Mouse (Mus musculus) gastrocnemius, postnatal 4 days (tissue): ENCODE results near the gene Psmd13. TPM values are rescaled to one million over a fixed set of nuclear protein-coding genes. Genes with fewer than 3 reads are reported as not detected.

Source experiments
- DNase-seq, 2 experiments: peaks; one replicate each; pipeline ENCODE4 v3.0.0; 2021 to 2022; ENCODE audit warnings: low spot score in 2 of 2, mixed read lengths in 2 of 2
- long read RNA-seq, 2 experiments: library from polyadenylated mRNA; stranded (forward); transcript quantifications; one replicate each; pipeline ENCODE4 v2.0.0; 2021
- total RNA-seq, 2 experiments: library from RNA; stranded (reverse); gene quantifications; 2 replicates each; pipeline ENCODE4 v1.2.3; 2021

The Psmd13 gene
- 100 to 1,000 TPM; 120 to 129 TPM for total RNA-seq
- long read RNA-seq, experiment 1, transcript Psmd13-201 (13 exons, 1,989 nt): major isoform, 130 of 136 reads
- long read RNA-seq, experiment 1, partial matches to known transcripts: 3 of 136 reads
- long read RNA-seq, experiment 1, other reads (novel, unspliced or antisense): 3 of 136 reads
- long read RNA-seq, experiment 2, transcript Psmd13-201 (13 exons, 1,989 nt): major isoform, 128 of 143 reads
- long read RNA-seq, experiment 2, partial matches to known transcripts: 8 of 143 reads
- long read RNA-seq, experiment 2, other reads (novel, unspliced or antisense): 5 of 143 reads

- DNase-seq: peak; percentile 94 to 96
Measured at GRCm38 (mm10) chr7:140881696-140882468, at the start of gene Psmd13, which contains the start of gene Sirt3. Psmd13 (plus strand) TSS chr7:140881968. Sirt3 (minus strand) TSS chr7:140882309.

GRCm38 (mm10) chr7:140833341-140833740 lies 48.4 kb upstream of the Psmd13 start:
- no peak for DNase-seq

DNA sequence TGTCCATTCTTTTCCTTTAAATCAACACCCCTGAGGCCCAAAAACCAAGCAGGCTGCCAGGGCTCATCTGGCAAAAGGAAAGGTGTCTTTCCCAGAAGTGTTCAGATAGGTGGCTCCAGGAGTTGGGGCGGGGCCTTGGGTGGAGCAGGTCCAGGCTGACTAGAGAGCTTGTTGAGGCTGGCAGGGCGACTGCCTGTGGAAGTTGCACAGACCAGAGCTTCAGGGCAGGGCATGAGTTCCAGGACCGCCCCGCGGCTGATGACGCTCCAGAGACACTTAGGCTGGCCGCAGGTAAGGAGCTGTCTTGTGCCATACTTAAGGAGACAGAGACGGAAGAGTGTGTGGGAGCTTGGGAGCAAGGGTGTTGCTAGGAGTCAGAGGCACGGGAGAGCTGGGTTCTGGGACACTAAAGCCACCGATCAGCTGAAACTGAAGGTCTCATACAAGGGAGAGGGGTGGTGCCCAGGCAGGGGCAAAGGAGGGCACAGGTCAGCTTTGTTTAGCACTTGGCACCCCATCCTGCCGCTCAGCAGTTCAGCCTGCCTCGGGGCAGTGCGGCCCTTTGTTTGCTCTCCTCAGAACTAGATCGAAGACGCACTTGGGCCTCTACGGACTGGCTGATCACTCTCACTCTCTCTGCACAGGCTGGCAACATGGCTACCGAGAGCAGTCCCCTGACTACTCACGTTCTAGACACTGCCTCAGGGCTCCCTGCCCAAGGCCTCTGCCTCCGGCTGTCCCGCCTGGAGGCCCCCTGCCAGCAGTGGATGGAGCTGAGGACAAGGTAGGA lies 46.6 kb upstream of the Psmd13 start, which contains the start of gene Urah:
Gene Urah, plus strand, starts transcription at position 51 of the 790 bp plus-strand sequence.
- DNase-seq: no peak

- no peak for DNase-seq
Measured at GRCm38 (mm10) chr7:140835758-140836087, 46.0 kb upstream of the Psmd13 start.

DNA sequence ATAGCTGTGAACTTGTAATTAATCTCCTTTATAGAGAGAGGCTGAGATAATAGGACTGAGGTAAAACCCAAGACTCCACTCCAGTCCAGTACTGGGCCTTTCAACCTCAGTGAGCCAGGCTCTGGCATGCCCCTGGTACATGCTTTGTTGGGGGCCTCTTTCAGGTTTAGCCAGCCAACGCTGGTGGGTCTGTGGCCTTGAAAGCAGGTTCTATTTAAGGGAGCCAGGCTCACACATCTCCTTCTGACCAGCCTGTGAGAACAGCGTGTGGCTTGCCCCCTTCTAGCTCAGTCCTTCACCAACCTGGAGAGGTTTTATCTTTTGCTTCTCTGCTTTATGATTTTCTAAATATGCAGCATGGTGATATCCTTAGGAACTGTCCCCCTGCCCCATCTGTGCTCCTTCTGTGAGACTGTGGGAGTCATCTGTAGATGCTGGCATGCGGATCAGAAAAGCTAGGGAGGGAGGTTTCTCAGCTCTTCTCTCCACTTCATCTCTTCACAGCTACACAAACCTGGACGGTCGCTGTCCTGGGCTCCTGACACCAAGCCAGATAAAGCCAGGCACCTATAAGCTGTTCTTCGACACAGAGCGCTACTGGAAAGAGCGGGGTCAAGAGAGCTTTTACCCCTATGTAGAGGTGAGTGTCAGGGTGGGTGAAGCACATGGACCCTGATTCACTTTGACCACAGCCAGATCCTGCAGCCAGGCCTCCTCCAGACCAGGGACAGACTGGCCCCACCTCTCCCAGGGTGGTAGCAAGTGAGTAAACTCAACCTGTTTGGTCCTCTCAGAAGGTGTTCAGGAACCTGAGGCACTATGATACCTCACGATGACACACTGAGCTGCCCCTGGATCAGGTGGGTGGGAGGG lies 45.3 kb upstream of the Psmd13 start:
- DNase-seq: no peak

- DNase-seq: no peak
Measured at GRCm38 (mm10) chr7:140839556-140839955, 42.2 kb upstream of the Psmd13 start.

DNA sequence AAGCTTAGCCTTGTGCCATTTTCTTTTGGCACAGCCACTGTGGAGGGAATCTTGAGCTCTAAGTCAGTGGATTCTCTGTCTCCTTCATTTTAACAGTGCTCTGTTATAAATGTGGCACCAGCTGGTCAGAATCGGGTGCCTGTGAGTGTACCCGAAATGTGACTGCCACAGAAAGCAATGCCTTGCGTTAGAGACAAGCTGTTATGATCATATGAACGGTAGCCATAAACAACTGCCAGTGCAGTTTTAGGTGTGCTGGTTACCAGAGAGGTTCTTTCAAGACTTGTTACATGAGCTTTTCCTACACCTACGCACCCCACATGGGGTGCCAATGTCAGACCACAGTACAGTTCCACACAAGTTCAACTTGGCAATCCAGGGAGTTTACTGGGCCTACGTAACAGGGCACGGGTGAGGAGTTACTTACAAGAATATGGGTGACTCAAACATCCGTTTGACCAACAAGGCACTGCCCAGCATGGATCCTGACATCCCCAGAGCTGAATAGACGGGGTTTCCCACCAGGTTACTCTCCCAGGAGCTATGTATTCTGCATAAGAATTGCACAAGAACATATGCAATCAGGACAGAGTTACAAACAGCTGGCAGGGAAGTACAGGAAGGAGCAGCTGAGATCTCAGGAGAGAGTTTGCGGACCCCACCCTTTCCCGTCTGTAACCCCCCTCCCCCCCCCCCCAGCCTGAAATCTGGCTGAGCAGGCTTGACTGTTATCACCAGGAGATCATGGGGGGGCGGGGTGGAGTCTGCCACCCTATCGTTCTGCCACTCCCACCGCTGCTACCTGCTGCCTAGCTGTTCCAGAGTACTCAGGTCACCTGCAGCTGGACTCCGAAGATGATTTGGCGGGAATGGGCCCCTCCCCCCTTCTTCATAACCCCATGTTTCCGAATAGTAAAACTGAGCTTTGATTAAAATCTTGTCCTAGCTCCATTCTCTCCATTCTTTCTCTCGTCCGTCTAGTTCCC lies 40.7 kb upstream of the Psmd13 start:
- DNase-seq: no peak

DNA sequence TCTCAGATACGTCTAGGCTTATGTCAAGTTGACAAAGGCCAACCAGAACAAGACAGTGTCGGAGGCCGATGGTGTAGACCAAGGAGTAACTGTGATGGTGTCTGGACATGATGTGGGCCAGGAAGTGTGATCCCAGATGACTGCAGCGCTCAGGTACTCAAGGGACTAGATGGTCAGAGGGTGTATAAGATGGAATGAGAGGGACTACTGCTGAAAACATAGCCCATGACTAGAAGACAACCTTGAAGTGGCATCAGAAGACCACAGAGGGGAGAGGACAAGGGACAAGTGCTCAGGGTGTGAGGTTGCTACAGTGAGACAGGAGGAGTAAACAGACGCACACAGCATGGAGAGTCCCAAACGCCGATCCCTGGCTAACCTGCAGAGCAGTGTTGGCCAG lies 38.0 kb upstream of the Psmd13 start:
- no peak for DNase-seq

DNA sequence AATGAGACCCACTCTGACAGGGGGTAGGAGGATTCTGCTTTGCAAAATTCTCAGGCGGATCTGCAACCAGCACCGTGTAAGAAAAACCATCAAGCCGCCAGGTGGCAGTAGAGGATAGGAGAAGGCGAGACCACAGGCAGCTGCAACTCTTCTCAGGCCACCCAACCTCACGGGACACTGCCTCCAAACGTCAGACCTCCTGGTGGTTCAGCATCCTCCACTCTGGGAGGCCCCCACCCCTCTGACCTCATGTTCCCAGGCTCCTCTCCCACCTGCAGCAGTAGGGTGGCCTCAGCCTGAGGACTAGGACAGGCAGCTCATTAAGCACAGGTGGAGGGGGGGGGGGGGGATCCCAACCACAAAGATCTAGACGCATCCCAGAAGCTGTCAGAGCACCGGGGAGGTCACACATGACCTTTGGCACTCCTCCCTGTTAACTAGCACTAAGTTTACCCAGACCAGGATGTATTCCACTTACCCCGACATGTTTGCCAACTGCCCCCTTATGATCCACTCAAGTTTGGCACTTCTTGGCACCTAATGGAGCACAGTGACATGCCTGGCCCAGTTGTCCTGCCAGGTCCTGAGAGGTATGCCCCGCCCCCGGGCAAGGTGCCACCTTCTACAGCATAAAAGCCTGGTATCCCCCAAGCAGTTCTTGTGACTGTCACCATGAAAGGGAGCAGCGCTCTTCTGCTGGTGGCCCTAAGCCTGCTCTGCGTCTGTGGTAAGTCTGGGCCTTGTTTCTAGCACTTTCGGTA lies 36.7 kb upstream of the Psmd13 start, which contains the start of gene Scgb1c1:
Gene Scgb1c1, plus strand, starts transcription at position 643 of the 761 bp plus-strand sequence.
- DNase-seq: peak; percentile 80 to 93

DNA sequence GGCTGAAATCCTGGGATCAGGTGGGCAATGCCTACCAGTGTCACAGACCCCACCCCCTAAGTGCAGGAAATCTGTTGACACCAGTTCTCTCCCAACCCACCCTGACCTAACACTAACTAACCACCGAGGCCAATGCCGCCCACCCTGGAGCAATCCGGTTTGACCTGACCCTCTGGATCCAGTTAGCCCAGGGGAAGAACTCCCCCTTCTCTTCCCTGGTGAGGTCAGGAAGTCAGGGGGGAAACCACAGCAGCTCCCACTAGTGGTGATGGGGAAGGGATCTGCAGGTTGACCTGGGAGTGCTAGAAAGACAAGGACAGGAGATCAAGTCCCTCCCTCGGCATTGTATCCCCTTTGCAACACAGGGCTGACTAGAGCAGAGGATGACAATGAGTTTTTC lies 36.1 kb upstream of the Psmd13 start:
- no peak for DNase-seq

DNA sequence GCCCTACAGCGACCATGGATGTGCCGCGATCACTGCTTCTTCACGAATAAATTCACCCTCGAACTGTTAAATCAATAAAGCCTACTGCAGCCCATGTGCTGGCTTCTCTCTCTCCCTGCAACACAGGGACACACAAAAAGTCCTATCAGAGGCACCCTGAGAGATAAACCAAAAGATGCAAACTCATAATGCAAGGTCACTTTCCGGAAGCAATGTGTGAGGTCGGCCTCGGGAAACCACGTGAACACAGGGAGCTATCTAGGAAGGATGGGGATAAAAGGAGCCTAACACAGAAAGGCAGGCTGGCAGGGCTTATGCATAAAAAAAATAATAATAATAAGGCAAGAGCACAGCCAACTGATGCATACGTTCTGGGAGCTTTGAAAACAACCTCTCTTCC lies 35.1 kb upstream of the Psmd13 start:
- no peak for DNase-seq

DNA sequence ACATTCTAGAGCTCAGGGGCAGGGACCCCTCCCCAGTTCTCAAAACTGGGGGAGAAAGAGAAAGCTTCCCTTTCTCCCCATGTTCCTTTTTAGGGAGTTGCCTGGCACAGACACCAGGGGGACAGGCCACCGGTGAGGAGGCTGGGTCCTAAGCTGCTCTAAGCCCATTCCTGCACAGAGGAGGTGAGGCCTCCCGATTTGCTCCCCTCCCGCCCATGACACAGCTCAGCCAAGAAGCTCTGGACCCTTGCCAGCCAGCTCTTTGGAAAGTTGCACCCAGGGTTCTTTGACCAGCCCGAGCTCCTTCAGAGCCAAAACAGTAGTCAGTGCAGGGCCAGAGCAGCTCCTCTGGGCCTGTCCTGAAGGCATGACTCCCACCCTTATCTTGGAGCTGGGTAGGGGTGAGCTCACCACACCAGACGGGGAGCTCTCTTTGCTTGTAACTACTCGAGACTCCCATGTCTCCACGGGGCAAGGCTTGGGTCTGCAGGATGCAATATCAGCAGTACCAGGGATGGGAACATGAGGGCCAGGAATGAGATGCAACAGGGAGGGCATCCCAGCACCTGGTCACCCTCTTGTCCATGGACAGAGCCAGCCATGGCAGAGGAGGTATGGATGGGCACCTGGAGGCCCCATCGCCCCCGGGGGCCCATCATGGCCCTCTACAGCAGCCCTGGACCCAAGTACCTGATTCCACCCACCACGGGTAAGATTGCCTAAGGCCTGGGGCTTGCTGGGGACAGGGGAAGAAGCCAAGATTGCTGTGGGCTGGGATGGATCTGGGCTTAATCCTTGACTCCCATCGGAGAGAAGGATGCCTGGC lies 33.8 kb upstream of the Psmd13 start, which contains the start of gene Odf3:
Gene Odf3, plus strand, starts transcription at position 51 of the 826 bp plus-strand sequence.
- no peak for DNase-seq

DNA sequence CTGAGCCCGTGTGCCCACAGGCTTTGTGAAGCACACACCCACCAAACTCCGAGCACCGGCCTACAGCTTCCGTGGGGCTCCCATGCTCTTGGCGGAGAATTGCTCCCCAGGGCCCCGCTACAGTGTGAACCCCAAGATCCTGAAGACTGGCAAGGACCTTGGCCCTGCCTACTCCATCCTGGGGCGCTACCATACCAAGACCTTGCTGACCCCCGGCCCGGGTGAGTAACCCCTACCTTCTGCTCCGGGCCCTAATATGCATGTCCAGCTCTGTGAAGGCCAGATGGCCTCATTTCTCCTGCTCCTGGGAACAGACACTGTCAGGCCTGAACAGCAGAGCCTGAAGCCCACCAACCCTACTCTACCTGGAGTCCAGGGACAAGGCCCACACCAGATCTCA lies 33.2 kb upstream of the Psmd13 start:
- no peak for DNase-seq

- no peak for DNase-seq
Measured at GRCm38 (mm10) chr7:140851916-140852315, 29.9 kb upstream of the Psmd13 start.

DNA sequence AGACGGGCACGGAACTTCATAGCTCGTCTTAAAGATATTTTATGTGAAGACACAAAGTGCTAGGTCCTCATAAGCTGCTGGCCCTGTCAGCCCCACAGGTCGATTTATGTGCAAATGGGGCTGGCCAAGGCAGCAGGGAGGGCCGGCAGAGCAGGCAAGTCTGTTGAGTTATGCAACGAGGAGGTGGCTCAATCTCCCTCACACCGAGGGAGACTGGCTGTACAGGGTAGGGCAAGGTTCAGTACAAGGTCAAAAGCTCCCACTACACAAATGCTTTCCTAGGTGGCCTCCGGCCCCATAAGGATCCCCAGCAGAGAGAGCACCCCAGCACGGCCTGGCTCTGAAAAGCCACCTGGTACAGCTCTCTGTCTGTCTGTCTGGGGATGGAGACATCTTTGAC lies 28.4 kb upstream of the Psmd13 start:
- no peak for DNase-seq

DNA sequence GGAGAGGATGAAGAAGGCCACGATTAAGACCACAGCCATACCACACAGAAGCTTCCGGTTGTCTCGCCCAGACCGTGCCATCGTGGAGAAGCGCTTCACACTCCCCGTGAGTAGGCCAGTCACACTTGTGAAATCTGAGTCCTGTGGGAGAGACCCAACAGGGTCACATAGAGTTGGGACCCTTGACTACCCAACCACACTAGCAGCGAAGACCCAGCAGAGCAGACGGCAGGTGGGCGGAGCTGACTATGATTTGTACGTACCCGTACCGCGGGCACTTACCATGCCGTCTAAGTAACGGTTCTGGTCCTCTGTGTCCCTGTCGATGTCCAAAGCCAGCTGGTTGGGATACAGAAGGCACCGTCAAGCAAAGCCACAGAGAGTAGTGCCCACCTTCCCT lies 27.3 kb upstream of the Psmd13 start:
- DNase-seq: no peak

DNA sequence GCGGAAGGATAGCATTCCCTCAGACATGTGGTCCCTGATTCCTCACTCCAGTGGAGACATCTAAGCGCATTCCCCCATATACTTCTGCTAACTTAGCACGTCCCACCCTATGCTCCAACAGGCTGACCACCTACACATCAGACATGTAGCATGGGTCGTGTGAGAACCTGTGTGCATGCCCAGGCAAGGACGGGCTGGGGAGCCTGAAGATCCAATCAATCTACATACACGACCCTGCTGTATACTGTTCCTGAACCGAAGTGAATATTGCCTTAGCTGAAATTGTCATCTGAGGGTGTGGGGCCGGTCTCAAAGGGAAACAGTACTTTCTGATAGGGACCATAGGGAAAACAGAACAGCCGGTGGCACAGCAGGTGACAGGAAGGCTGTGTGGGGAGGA lies 26.6 kb upstream of the Psmd13 start:
- no peak for DNase-seq
